Mouse (Mus musculus) forebrain, embryonic 15.5 days (tissue): ENCODE measurements around the gene Smap1. TPM values are rescaled to one million over a fixed set of nuclear protein-coding genes. Genes with fewer than 3 reads are reported as not detected.

Experiments
- ATAC-seq: fragments of 200-750 bp; cut with Nextera tagmentation; replicated peaks from 2 replicates; pipeline ENCODE4 v1.8.0; 2017; ENCODE audit warnings: mild to moderate bottlenecking, moderate TSS enrichment, moderate library complexity
- H3K27ac ChIP-seq: fragments of 300-500 bp; sonication (generic); replicated peaks from 2 replicates; pipeline ENCODE4 v1.5.1; 2015; ENCODE audit warnings: mild to moderate bottlenecking, inconsistent platforms
- H3K27me3 ChIP-seq: fragments of 300-500 bp; sonication (generic); 2 replicates; pipeline ENCODE4 v1.6.1; 2015; ENCODE audit warnings: inconsistent platforms
- H3K36me3 ChIP-seq: fragments of 300-500 bp; sonication (generic); 2 replicates; pipeline ENCODE4 v1.6.1; 2015; ENCODE audit warnings: mild to moderate bottlenecking, inconsistent platforms
- H3K4me1 ChIP-seq: fragments of 300-500 bp; sonication (generic); 2 replicates; pipeline ENCODE4 v1.6.1; 2015; ENCODE audit warnings: inconsistent platforms
- H3K4me2 ChIP-seq: fragments of 300-500 bp; sonication (generic); replicated peaks from 2 replicates; pipeline ENCODE4 v1.6.1; 2015; ENCODE audit warnings: mild to moderate bottlenecking, inconsistent platforms
- H3K4me3 ChIP-seq: fragments of 300-500 bp; sonication (generic); 2 replicates; pipeline ENCODE4 v1.5.1; 2015; ENCODE audit warnings: mild to moderate bottlenecking, inconsistent platforms
- H3K9ac ChIP-seq: fragments of 300-500 bp; sonication (generic); replicated peaks from 2 replicates; pipeline ENCODE4 v1.6.1; 2015; ENCODE audit warnings: mild to moderate bottlenecking, inconsistent platforms
- H3K9me3 ChIP-seq: fragments of 300-500 bp; sonication (generic); 2 replicates; pipeline ENCODE4 v1.6.1; 2016; ENCODE audit warnings: inconsistent platforms
- WGBS: fragments of 180-500 bp; shearing (Covaris S2); methylation state at CpG from one replicate; pipeline ENCODE4 v1.1.7; 2015; ENCODE audit warnings: mixed read lengths; 5-methylcytosine and 5-hydroxymethylcytosine counted together
- polyA plus RNA-seq: library from polyadenylated mRNA; unstranded; fragments of >200 nt; fragmentation: Nextera tagmentation; extraction: Ambion mirVana; gene quantifications from 2 replicates; pipeline ENCODE4 v1.2.1, GENCODE M21; 2015

Smap1 gene
- polyA plus RNA-seq, 1 experiment from 2014 or later = 91.8 TPM

DNA sequence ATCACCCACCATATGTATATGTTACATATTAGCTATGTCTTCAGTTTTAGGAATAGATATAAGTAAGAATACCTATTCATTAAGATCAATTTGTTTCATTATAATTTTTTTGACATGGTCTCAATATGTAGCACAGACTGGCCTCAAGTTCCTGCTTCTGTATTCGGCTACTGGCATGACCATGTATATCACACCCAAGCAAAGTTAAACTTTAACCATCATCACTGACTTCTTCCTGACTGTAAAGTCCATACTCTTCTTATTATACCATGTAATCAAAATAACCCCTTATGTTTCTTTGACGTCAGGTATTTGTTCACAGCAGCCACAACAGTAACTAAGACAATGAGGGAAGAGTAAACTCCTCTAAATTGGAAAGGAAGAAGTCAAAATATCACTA, 61.2 kb downstream of the Smap1 start:
- H3K27ac ChIP-seq = no peak overlapping the region
- no peaks in the 10 kb centered on the region for H3K9me3 ChIP-seq
- no peak overlapping the region for H3K4me2 ChIP-seq
- no peak for ATAC-seq
- 93% methylated on average over 2 of the region's 2 CpGs for WGBS
- H3K9ac ChIP-seq = no peak overlapping the region
- H3K4me1 ChIP-seq = no peaks in the 10 kb centered on the region
- no peak overlapping the region for H3K4me3 ChIP-seq
- peaks cover 18% of the 10 kb centered on the region for H3K36me3 ChIP-seq
- H3K27me3 ChIP-seq = no peaks in the 10 kb centered on the region

DNA sequence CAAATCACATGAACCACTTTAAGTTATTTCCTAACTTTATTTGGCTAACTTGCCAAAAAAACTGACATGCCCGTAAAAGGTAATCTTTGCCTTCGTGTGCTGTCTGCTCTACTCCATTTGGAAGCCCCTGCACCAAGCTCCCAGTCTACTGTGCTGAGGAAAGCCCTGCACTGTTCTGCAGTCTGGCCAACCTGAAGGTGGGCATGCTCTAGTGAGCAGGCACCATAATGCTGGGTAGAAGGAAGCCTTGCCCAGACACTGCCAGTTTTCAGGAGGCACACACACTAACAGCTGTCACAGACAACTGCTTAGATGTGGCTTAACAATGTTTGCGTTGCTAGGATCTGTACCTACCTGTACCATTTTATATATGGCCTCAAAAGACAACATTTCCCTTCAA, 66.5 kb downstream of the Smap1 start:
- Histone ChIP-seq H3K9me3 (no peaks in the 10 kb centered on the region), H3K27me3 (no peaks in the 10 kb centered on the region), H3K4me3 (no peak overlapping the region), H3K9ac (no peak overlapping the region), H3K4me1 (no peaks in the 10 kb centered on the region), H3K36me3 (peaks cover 21% of the 10 kb centered on the region), H3K27ac (no peak overlapping the region), H3K4me2 (no peak overlapping the region)
- ATAC-seq = no peak
- WGBS = 88% methylated on average over 3 of the region's 3 CpGs

DNA sequence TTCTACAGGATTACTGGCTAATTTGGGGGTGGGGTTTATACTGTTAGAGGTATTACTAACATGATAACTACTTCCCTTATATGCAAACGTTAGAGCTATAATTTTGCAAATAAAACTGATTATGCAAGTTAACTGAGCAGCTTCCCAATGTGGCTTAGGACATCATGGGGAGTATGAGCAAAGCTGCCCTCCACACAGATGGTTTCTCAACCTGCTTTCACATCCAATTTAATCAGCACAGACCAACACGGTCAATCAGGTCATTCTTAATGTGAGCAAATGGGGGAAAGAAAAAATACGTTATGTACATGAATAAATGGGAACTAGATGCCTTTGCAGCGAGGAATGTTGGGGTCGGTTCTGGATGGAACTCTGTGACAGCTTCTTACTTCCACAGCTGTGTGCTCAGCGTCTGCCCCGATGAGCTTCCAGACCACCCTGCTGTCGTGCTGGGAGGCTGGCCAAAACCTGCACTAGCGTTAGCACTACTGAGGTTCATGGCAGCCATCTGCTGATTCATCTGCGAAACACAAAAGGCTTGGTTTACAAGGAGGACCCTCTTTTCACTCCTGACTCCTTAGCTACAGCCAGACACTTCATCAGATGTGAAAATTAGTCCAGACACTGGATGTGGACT, 76.0 kb downstream of the Smap1 start:
- H3K27me3 ChIP-seq = no peaks in the 10 kb centered on the region
- WGBS = 38% methylated on average over 10 of the region's 10 CpGs
- peak; percentile 85 for ATAC-seq
- peaks cover 35% of the 10 kb centered on the region for H3K36me3 ChIP-seq
- no peaks in the 10 kb centered on the region for H3K9me3 ChIP-seq
- no peak overlapping the region for H3K4me3 ChIP-seq
- no peak overlapping the region for H3K9ac ChIP-seq
- peak overlapping the region; percentile 59 for H3K27ac ChIP-seq
- H3K4me2 ChIP-seq = no peak overlapping the region
- H3K4me1 ChIP-seq = peaks cover 10% of the 10 kb centered on the region

DNA sequence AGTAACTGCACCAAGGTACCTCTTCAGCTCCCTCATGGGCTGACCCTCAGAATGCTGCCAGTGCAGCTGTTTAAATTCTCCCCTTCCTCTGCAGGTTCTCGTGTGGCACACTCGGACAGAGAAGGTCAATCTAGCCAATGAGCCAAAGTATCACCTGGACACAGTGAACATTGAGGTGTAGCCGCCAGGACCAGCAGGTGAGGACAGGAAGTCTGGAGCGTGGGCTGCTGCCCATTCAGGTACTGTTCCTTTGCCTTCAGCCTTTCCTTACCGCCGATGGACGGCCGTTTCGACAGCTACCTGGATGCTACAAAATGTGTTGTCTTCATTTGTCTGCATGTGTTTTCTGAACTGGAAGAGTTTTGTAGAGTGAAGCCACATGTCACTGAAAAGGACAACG, 77.1 kb downstream of the Smap1 start:
- H3K27ac ChIP-seq = no peak overlapping the region
- no peak for ATAC-seq
- H3K27me3 ChIP-seq = no peaks in the 10 kb centered on the region
- peaks cover 37% of the 10 kb centered on the region for H3K36me3 ChIP-seq
- H3K4me1 ChIP-seq = peaks cover 10% of the 10 kb centered on the region
- no peak overlapping the region for H3K9ac ChIP-seq
- H3K4me3 ChIP-seq = no peak overlapping the region
- WGBS = 91% methylated on average over 10 of the region's 10 CpGs
- no peaks in the 10 kb centered on the region for H3K9me3 ChIP-seq
- H3K4me2 ChIP-seq = no peak overlapping the region

DNA sequence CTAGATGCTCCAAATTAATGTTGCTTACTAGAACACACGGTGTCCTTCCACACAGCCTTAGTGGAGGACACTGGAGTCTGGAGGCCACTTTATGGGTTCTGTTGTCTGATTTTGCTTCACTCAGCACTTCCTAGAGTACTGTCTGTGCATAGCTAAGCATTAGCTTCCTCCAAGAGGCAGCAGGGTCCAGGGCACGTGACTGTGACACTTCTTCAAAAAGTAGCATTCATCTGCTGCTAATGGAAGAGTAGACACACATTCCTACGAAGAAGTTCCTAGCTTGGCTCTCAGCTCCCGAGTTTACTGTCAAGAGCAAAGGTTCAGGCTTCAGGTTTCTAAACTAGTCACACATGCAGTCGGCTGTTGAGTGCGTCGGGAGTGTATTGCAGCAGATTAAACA, 78.3 kb downstream of the Smap1 start:
- peaks cover 33% of the 10 kb centered on the region for H3K36me3 ChIP-seq
- no peak overlapping the region for H3K9ac ChIP-seq
- H3K27me3 ChIP-seq = no peaks in the 10 kb centered on the region
- no peak overlapping the region for H3K4me2 ChIP-seq
- H3K4me1 ChIP-seq = peaks cover 10% of the 10 kb centered on the region
- 87% methylated on average over 7 of the region's 7 CpGs for WGBS
- no peaks in the 10 kb centered on the region for H3K9me3 ChIP-seq
- H3K27ac ChIP-seq = no peak overlapping the region
- H3K4me3 ChIP-seq = no peak overlapping the region
- no peak for ATAC-seq

DNA sequence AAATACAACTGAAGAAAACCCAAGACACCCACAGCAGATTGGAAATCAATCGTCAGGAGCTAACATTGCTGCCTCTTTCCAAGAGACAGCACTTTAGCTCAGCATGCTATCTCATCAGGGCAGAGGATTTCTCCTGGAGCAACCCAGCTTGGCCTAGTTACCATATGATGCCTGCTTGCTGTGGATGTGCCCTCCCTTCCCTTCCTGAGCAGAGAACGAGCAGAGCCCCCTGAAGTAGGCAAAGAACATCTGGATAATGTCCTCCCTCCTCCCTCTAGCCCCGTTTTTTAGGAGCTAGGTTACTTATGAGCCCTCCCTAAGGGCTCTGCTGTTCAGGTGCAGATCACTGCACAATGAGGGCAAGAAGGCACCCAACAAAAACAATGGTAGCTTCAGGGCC, 79.5 kb downstream of the Smap1 start:
- Histone ChIP-seq H3K4me2 (no peak overlapping the region), H3K4me3 (no peak overlapping the region), H3K4me1 (peaks cover 10% of the 10 kb centered on the region), H3K27ac (no peak overlapping the region), H3K27me3 (no peaks in the 10 kb centered on the region), H3K9me3 (no peaks in the 10 kb centered on the region), H3K9ac (no peak overlapping the region), H3K36me3 (peaks cover 26% of the 10 kb centered on the region)
- WGBS = 71% methylated on average over 3 of the region's 3 CpGs
- no peak for ATAC-seq

DNA sequence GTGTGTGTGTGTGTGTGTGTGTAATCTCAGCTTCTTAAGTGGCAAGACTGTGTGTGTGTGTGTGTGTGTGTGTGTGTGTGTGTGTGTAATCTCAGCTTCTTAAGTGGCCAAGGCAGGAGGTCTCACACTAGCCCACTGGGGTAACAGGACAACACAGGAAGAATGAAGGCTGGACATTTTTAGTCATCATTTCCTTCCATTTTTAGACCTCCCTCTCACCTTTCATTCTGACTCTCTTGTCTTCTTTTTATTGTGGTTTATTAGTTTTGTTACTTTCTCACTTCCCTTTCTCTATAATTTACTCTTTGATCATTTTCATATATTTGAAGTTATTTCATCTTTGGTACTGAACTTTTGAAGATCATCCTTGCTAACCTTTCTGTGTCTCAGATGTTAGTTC, 81.2 kb downstream of the Smap1 start:
- no peak overlapping the region for H3K4me3 ChIP-seq

DNA sequence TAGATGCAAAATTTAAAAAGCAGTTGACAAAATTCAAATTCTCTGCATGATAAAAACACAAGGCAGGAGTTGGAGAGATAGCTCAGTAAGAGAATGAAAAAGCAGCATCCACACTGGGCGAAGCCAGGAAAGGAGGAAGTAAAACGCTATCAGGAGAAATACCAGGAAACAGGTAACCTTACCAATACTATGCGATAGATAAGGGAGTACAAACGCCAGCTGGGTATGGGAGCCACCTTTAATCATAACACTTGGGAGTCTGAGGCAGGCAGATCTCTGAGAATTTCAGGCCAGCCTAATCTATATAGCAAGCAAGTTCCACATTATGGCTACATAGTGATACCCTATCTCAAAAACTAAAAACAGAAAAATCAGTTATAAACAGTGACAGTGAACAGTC, 85.5 kb downstream of the Smap1 start:
- H3K36me3 ChIP-seq = 0 out of 2 replicates have a peak, but pooled peaks cover 2% of the 10 kb centered on the region
- no peak for ATAC-seq
- no peaks in the 10 kb centered on the region for H3K9me3 ChIP-seq
- no peak overlapping the region for H3K9ac ChIP-seq
- no peaks in the 10 kb centered on the region for H3K27me3 ChIP-seq
- peaks cover 13% of the 10 kb centered on the region for H3K4me1 ChIP-seq
- H3K27ac ChIP-seq = no peak overlapping the region
- no peak overlapping the region for H3K4me2 ChIP-seq
- H3K4me3 ChIP-seq = no peak overlapping the region
- WGBS = 93% methylated on average over 4 of the region's 4 CpGs

More for the DNA sequence above, 81.2 kb downstream of the Smap1 start:
- no peak overlapping the region for H3K27ac ChIP-seq
- no peak for ATAC-seq
- H3K4me1 ChIP-seq = peaks cover 4% of the 10 kb centered on the region
- H3K9me3 ChIP-seq = no peaks in the 10 kb centered on the region
- no peak overlapping the region for H3K9ac ChIP-seq
- peaks cover 20% of the 10 kb centered on the region for H3K36me3 ChIP-seq
- H3K27me3 ChIP-seq = no peaks in the 10 kb centered on the region
- H3K4me2 ChIP-seq = no peak overlapping the region

DNA sequence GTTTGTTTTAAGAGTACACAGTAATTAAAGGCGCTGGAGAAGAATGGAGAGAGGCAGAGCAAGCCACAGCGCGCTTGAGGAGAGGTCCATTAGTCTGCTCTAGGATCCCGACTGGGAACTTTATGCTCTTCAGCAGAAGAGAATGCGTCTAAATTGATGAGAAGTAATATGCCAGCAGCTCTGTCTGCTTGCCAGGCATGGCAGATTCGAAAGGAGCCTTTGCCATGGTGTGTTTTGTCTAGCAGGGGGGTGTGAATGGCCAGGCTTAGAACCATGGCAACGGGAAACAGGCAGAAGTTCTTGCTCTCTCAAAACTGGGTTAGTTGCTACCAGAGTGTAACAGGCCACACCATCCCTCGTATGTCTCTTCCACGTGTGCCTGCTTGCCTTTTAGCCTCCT, 87.3 kb downstream of the Smap1 start:
- peak overlapping the region; percentile 71 for H3K27ac ChIP-seq

DNA sequence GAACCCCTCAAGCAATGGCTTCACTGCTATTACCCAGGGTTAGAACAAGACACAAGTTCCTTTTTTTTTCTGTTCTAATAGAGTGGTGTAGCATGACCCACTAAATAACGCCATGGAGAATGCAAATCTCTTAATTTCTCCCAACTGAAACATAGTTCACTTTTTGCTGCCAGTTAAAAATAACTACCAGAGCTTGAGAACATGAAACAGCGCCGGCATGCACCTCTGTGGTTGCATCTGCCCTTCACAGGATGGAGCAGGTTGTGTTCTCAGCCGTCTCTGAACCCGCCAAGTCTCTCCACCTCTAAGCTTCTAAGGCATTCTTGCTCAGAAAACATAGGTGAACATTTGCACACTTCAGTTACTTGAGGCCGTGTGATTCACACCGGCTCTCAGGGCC, 87.9 kb downstream of the Smap1 start:
- peaks cover 13% of the 10 kb centered on the region for H3K4me1 ChIP-seq
- no peak for ATAC-seq
- H3K4me2 ChIP-seq = no peak overlapping the region
- H3K36me3 ChIP-seq = no peaks in the 10 kb centered on the region
- H3K9ac ChIP-seq = no peak overlapping the region
- 64% methylated on average over 7 of the region's 7 CpGs for WGBS
- H3K9me3 ChIP-seq = no peaks in the 10 kb centered on the region
- no peaks in the 10 kb centered on the region for H3K27me3 ChIP-seq
- no peak overlapping the region for H3K4me3 ChIP-seq
- H3K27ac ChIP-seq = peak overlapping the region; percentile 71

More for the DNA sequence above, 87.3 kb downstream of the Smap1 start:
- Histone ChIP-seq H3K4me2 (no peak overlapping the region), H3K9me3 (no peaks in the 10 kb centered on the region), H3K36me3 (no peaks in the 10 kb centered on the region), H3K4me3 (no peak overlapping the region), H3K4me1 (peaks cover 13% of the 10 kb centered on the region), H3K9ac (no peak overlapping the region), H3K27me3 (no peaks in the 10 kb centered on the region)
- ATAC-seq = peak; percentile 85
- WGBS = 24% methylated on average over 9 of the region's 9 CpGs

DNA sequence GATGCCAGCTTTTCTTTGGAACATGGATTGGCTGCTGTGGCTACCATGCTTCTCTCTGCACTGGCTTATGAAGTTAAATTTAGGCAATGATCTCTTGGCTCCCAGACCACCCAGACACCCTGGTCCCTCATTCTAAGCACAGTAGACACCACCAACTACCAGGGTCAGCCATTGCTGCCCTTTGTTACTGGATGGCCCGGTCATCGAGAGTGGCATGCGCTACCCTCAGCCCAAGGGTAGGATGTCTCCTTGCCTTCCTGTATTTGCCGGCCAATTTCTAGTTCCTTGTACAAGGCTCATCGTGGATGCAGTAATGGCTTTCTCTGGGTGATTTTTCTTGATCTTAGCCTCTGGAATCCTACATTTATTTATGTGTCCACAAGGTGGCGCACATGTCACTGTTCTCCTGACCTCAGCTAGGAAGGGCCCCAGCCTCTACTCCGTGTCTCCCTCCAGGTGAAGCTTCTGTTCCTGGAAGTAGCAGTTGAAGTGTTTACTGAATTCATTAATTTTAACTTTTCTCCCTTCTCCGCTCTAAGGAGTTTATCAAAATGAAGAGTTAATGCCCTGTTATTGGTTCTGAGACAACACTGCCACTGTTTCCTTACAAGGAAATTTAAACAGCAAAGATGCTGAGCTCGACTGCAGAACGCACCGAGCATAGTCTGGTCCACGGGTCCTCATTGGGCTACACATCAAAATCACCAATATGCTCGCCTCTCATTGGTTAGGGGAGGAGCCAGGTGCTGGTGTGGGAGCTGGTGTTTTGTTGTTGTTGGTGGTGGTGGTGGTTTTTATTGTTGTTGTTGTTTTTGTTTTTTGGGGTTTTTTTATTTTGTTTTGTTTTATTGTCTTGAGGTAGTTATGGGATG, 95.0 kb downstream of the Smap1 start:
- Histone ChIP-seq H3K4me2 (no peak overlapping the region), H3K4me1 (0 out of 2 replicates have a peak, but pooled peaks cover 6% of the 10 kb centered on the region), H3K9me3 (no peaks in the 10 kb centered on the region), H3K27me3 (no peaks in the 10 kb centered on the region), H3K36me3 (no peaks in the 10 kb centered on the region), H3K9ac (no peak overlapping the region), H3K4me3 (no peak overlapping the region), H3K27ac (no peak overlapping the region)
- 41% methylated on average over 13 of the region's 13 CpGs for WGBS
- ATAC-seq = peak; percentile 65

DNA sequence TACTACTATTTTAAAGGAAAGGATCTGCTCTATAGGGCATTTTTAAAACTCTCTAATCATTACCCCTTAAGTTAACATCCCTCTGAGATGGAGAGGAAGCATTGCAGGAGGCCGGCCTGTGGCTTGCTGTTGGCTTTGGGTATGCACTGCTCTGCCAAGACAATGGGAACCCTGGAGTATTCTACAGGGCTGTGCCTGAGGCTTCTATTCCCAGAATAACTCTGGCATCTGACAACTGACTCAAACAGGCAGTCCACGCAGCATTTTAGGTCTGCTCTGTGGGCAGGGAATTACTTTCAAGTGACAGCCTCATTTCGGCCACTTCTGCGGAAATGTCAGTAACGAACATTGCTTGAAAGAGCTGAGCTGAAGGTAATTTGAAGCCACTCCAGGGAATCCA, 100.5 kb downstream of the Smap1 start:
- H3K27me3 ChIP-seq = no peaks in the 10 kb centered on the region
- no peaks in the 10 kb centered on the region for H3K9me3 ChIP-seq
- ATAC-seq = no peak
- no peak overlapping the region for H3K4me2 ChIP-seq
- no peaks in the 10 kb centered on the region for H3K4me1 ChIP-seq
- 45% methylated on average over 5 of the region's 5 CpGs for WGBS
- H3K4me3 ChIP-seq = no peak overlapping the region
- no peak overlapping the region for H3K27ac ChIP-seq
- no peaks in the 10 kb centered on the region for H3K36me3 ChIP-seq
- H3K9ac ChIP-seq = no peak overlapping the region
